Mouse (Mus musculus) ES-Bruce4 (cell line): Measurements from ENCODE around the gene Atg4d. TPM values are rescaled to one million over a fixed set of nuclear protein-coding genes. Genes with fewer than 3 reads are reported as not detected.
"Not testable (repeated sequence)": the region's sequence is repeated elsewhere in the genome, so short reads cannot be mapped to it uniquely, and the experiment has no call there.

Source experiments
- H3K27ac ChIP-seq: 2 replicates; pipeline ENCODE4 v1.5.1; 2012; ENCODE audit warnings: low read length, inconsistent platforms; ENCODE audit not compliant: insufficient read depth
- H3K27me3 ChIP-seq: 2 replicates; pipeline ENCODE4 v1.6.1; 2012; ENCODE audit warnings: mild to moderate bottlenecking, low read length, inconsistent platforms; ENCODE audit not compliant: control insufficient read depth, poor library complexity, insufficient read depth, severe bottlenecking
- H3K36me3 ChIP-seq: 2 replicates; pipeline ENCODE4 v1.6.1; 2012; ENCODE audit warnings: inconsistent platforms, mild to moderate bottlenecking, low read length, moderate library complexity; ENCODE audit not compliant: control insufficient read depth, poor library complexity, insufficient read depth, severe bottlenecking
- H3K4me1 ChIP-seq: one replicate; pipeline ENCODE4 v1.8.1; 2011; ENCODE audit warnings: low read length; ENCODE audit not compliant: control insufficient read depth, insufficient read depth
- H3K4me3 ChIP-seq: 2 replicates; pipeline ENCODE4 v1.5.1; 2011; ENCODE audit warnings: low read depth, mild to moderate bottlenecking, low read length
- H3K9ac ChIP-seq: 2 replicates; pipeline ENCODE4 v1.6.1; 2012; ENCODE audit warnings: low read depth, mild to moderate bottlenecking, inconsistent platforms; ENCODE audit not compliant: poor library complexity, severe bottlenecking
- H3K9me3 ChIP-seq: replicated peaks from 2 replicates; pipeline ENCODE4 v1.6.1; 2012; ENCODE audit warnings: mild to moderate bottlenecking, low read length, inconsistent platforms; ENCODE audit not compliant: control insufficient read depth, poor library complexity, insufficient read depth, severe bottlenecking
- CTCF ChIP-seq: IDR thresholded peaks from one replicate; pipeline ENCODE4 v1.8.1; 2011; ENCODE audit warnings: low read depth, low read length
- EP300 ChIP-seq: IDR thresholded peaks from 2 replicates; pipeline ENCODE4 v1.6.1; 2011; ENCODE audit warnings: low read depth, low read length; ENCODE audit not compliant: insufficient read depth
- POLR2A ChIP-seq: IDR thresholded peaks from one replicate; pipeline ENCODE4 v1.8.1; 2011; ENCODE audit warnings: low read length; ENCODE audit not compliant: insufficient read depth
- polyA plus RNA-seq: library from polyadenylated mRNA; stranded (reverse); fragments of >200 nt; gene quantifications from 2 replicates; pipeline ENCODE4 v1.2.4, GENCODE M21; 2011; ENCODE audit warnings: low read depth; ENCODE audit not compliant: missing spikeins, insufficient read depth, insufficient read length

The Atg4d gene
- polyA plus RNA-seq, 1 experiment, result 18.8 TPM

DNA sequence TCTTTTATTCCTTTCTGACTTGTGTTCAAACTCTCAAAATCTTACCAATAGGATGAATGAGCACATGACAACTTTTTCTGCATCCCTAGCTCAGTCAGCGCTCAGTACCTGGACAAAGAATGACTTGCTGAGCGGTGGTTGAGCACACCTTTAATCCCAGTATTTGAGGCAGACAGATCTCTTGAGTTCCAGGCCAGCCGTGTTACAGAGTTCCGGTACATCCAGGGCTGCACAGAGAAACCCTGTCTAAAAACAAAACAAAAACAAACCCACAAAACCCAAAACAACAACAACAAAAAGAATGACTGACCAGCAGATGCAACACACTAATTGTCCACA lies 55.2 kb downstream of the Atg4d start:
- no peaks in the 10 kb centered on the region for H3K36me3 ChIP-seq
- TF ChIP-seq POLR2A (no peak), EP300 (no peak), CTCF (no peak)
- H3K4me3 ChIP-seq, result peak overlapping the region; percentile 14; the same call in 1 of the 2 replicates
- no peaks in the 10 kb centered on the region for H3K27me3 ChIP-seq
- H3K9me3 ChIP-seq, result no peaks in the 10 kb centered on the region
- H3K9ac ChIP-seq, result no peak overlapping the region
- H3K27ac ChIP-seq, result no peak overlapping the region
- H3K4me1 ChIP-seq, result no peaks in the 10 kb centered on the region

DNA sequence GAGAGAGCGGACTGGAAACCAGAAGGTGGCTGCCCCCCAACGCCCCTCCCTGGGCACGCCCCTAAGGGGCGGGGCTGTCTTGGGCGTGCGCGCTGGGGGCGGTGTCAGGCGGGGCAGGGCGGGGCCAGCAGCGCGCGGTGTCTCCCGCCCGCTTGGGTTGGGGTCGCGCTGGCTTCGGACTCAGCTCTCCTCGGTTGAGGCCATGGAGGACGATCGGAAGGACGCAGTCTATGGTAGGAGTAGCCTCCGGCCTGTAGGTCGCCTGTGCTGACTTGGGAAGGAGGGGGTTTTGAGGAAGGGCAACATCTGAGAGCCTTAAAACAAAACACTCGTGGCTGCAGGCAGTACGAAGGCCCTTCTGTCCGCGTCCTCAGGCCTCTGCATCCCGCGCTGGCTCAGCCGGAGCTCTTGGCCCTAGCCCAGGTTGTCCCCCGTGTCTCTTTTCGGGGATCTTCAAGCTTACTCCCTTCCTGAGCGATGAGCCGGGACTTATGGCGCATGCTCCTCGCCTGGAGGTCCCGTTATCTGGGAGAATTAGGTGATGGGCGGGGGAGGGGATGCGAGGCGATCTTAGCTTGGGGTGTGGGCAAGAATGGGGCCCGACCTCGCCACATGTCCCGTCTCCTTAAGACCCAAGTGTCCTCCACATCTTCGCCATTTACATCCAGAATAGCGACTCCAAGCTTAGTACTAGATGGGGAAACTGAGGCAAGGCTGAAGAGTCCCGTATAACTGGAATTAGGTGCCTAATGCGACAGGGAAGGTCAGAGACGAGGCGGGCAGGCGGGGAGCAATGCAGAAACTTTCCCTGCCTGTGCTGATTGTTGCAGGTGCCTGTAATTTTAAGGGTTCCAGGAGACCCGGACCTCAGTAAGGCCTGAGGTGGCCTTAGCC lies 55.8 kb downstream of the Atg4d start, which contains the start of gene Slc44a2:
Slc44a2 (plus strand) TSS at position 80 of the 894 bp plus-strand sequence.
- Histone ChIP-seq H3K36me3 (no peaks in the 10 kb centered on the region), H3K27ac (no peak within 1 kb of the TSS), H3K4me3 (peak within 1 kb of the TSS; percentile 88), H3K27me3 (no peaks in the 10 kb centered on the region), H3K9me3 (no peaks in the 10 kb centered on the region), H3K9ac (peak within 1 kb of the TSS; percentile 44), H3K4me1 (no peaks in the 10 kb centered on the region)
- TF ChIP-seq POLR2A, result peak; percentile 35
- no peak for TF ChIP-seq EP300

GRCm38 (mm10) chr9:21321513-21321835 lies 56.4 kb downstream of the Atg4d start:
- no peak overlapping the region for H3K27ac ChIP-seq
- no peaks in the 10 kb centered on the region for H3K9me3 ChIP-seq
- H3K9ac ChIP-seq, result no peak overlapping the region
- H3K27me3 ChIP-seq, result no peaks in the 10 kb centered on the region
- TF ChIP-seq CTCF (no peak), EP300 (no peak), POLR2A (no peak)
- H3K36me3 ChIP-seq, result no peaks in the 10 kb centered on the region
- peak overlapping the region; percentile 88 for H3K4me3 ChIP-seq
- H3K4me1 ChIP-seq, result no peaks in the 10 kb centered on the region

- no peak overlapping the region for H3K9ac ChIP-seq
- TF ChIP-seq CTCF (no peak), EP300 (no peak), POLR2A (no peak)
- H3K27me3 ChIP-seq, result no peaks in the 10 kb centered on the region
- no peaks in the 10 kb centered on the region for H3K9me3 ChIP-seq
- H3K4me1 ChIP-seq, result no peaks in the 10 kb centered on the region
- H3K4me3 ChIP-seq, result no peak overlapping the region
- H3K36me3 ChIP-seq, result no peaks in the 10 kb centered on the region
- H3K27ac ChIP-seq, result no peak overlapping the region
These were observed 57.3 kb downstream of the Atg4d start for GRCm38 (mm10) chr9:21322211-21322916.

GRCm38 (mm10) chr9:21322917-21323297 lies 57.8 kb downstream of the Atg4d start:
- H3K27me3 ChIP-seq, H3K4me3 ChIP-seq, H3K27ac ChIP-seq, H3K4me1 ChIP-seq, H3K36me3 ChIP-seq, H3K9ac ChIP-seq, H3K9me3 ChIP-seq: not testable (repeated sequence)

DNA sequence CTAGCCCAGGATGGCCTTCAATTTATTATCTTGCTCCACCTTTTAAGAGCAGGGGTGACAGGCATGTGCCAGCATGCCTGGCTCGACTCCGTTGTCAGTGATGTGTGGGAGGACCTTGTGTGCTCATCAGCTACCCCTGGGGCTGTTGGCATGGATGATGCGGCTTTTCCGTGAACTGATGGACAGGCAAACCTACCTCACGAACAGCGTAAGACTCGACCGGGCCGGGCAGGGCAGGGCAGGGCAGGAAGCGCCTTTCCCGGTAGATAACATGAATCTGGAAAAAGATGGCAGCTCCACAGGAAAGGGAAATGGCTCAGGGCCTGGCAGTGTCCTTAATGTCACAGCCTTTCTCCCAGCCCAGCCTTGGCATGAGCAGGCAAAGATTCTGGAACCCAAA lies 59.2 kb downstream of the Atg4d start:
- TF ChIP-seq POLR2A, result no peak
- TF ChIP-seq EP300, result no peak
- no peak for TF ChIP-seq CTCF
- H3K27me3 ChIP-seq, result no peaks in the 10 kb centered on the region
- H3K36me3 ChIP-seq, result no peaks in the 10 kb centered on the region
- no peaks in the 10 kb centered on the region for H3K9me3 ChIP-seq
- no peak overlapping the region for H3K9ac ChIP-seq
- H3K27ac ChIP-seq, result no peak overlapping the region
- no peak overlapping the region for H3K4me3 ChIP-seq
- no peaks in the 10 kb centered on the region for H3K4me1 ChIP-seq

Other genes starting within 250 kb of the Atg4d start
- gene Icam1, start 249.3 kb upstream of the Atg4d start, polyA plus RNA-seq, result 24.9 and 25.7 TPM in 2 replicates
- 1.3 TPM in 1 of 2 replicates, not detected in the other for gene Icam4, start 235.9 kb upstream of the Atg4d start, polyA plus RNA-seq
- gene Icam5, start 233.2 kb upstream of the Atg4d start, polyA plus RNA-seq, result 0.94 and 1.3 TPM in 2 replicates
- gene Zglp1, start 198.2 kb upstream of the Atg4d start, polyA plus RNA-seq, result 2.5 TPM in 1 of 2 replicates, not detected in the other
- gene Gm49373, start 192.2 kb upstream of the Atg4d start, polyA plus RNA-seq, result 1.0 and 1.4 TPM in 2 replicates
- gene Fdx1l, start 191.7 kb upstream of the Atg4d start, polyA plus RNA-seq, result 25.9 and 38.8 TPM in 2 replicates
- gene Gm38431, start 173.3 kb upstream of the Atg4d start, polyA plus RNA-seq, result 4.7 and 6.3 TPM in 2 replicates
- gene Raver1, start 173.3 kb upstream of the Atg4d start, polyA plus RNA-seq, result 60.7 and 61.9 TPM in 2 replicates
- gene Tyk2, start 134.1 kb upstream of the Atg4d start, polyA plus RNA-seq, result 15.5 and 17.8 TPM in 2 replicates
- gene Cdc37, start 115.3 kb upstream of the Atg4d start, polyA plus RNA-seq, result 164 and 171 TPM in 2 replicates
- gene Pde4a, start 99.6 kb upstream of the Atg4d start, polyA plus RNA-seq, result 9.5 and 10.4 TPM in 2 replicates
- 19.5 and 19.6 TPM in 2 replicates for gene Keap1, start 25.9 kb upstream of the Atg4d start, polyA plus RNA-seq
- gene S1pr5, start 16.9 kb upstream of the Atg4d start, polyA plus RNA-seq, result 0.40 and 0.44 TPM in 2 replicates
- 35.9 and 41.7 TPM in 2 replicates for gene Kri1, start 22.7 kb downstream of the Atg4d start, polyA plus RNA-seq
- gene Cdkn2d, start 26.1 kb downstream of the Atg4d start, polyA plus RNA-seq, result 11.6 and 12.4 TPM in 2 replicates
- gene Ap1m2, start 47.0 kb downstream of the Atg4d start, polyA plus RNA-seq, result 83.3 and 87.8 TPM in 2 replicates
- 64.9 and 66.4 TPM in 2 replicates for gene Slc44a2, start 55.4 kb downstream of the Atg4d start, polyA plus RNA-seq
- 196 and 209 TPM in 2 replicates for gene Ilf3, start 102.6 kb downstream of the Atg4d start, polyA plus RNA-seq
- 40.0 and 48.2 TPM in 2 replicates for gene Qtrt1, start 146.5 kb downstream of the Atg4d start, polyA plus RNA-seq
- 86.2 and 88.6 TPM in 2 replicates for gene Dnm2, start 159.6 kb downstream of the Atg4d start, polyA plus RNA-seq
- gene Tmed1, start 245.0 kb downstream of the Atg4d start, polyA plus RNA-seq, result 28.0 and 29.2 TPM in 2 replicates